Mouse (Mus musculus) myocyte (in vitro differentiated cells): ENCODE data around the gene Lsm10.

Source experiments
- MAX ChIP-seq: IDR thresholded peaks from one replicate; pipeline ENCODE4 v1.6.1; 2011; ENCODE audit warnings: low read depth, mild to moderate bottlenecking, control low read depth
- POLR2A ChIP-seq: IDR thresholded peaks from one replicate; pipeline ENCODE4 v1.6.1; 2011; ENCODE audit warnings: low read depth, mild to moderate bottlenecking, control low read depth, moderate library complexity; ENCODE audit not compliant: insufficient read length

GRCm38 (mm10) chr4:126085996-126086576 lies 10.3 kb upstream of the Lsm10 start:
- TF ChIP-seq POLR2A (no peak), MAX (no peak)
